Mouse (Mus musculus): ENCODE data around the gene Mok. TPM values are rescaled to one million over a fixed set of nuclear protein-coding genes. Genes with fewer than 3 reads are reported as not detected.
A peak's percentile ranks its signal among the peaks of the same experiment; 100 is the strongest.
"Not testable (repeated sequence)": the region's sequence is repeated elsewhere in the genome, so short reads cannot be mapped to it uniquely, and the experiment has no call there.

Gene Mok
- total RNA-seq (2015; ENCODE audit: low replicate concordance) (not detected in 2 replicates), total RNA-seq (2017; ENCODE audit: low replicate concordance) (0.14 TPM in 1 of 2 replicates, not detected in the other)

DNA sequence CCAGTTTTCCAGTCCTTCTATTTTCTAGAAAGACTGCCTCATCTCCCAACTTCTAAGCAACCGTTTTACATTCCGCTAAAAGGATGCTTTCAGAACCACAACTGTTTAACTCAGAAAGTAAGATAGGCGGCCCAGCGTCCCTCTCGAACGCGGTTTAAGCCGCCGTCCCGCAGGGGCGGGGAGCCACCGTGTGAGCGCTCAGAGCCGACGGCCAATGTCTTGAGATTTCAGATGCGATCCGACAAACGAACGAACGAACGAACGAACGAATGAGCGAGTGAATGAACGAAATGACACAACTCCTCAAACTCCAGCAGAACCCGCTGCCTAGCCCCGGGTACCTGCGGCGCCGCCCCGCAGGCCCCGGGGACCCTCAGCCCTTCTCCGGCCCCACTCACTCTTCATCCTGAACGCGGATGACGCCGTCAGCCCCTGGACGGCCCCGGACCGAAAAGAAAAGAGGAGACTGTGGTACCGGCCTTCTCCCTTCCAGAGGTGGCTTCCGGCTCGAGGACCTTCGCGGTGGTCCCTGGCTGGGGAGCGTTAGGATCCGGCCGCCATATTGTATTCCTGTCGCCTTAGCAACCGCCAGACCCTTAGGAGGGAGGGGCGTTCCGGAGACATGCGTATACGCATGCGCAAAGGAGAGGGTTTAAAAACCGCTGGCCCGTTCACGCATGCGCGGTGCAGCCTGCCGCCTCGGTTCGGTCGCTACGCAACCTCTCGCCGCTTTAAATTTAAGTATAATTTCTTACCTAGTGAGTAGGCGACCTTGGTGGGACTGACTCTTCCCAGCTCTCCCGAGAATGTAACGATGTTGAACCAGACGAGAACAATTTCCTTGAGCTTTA, at the start of gene Mok:
Gene Mok (minus strand): TSS at position 592 of the 851 bp plus-strand sequence.
- ATAC-seq (replicated peaks; ENCODE audit: low FRiP score, poor library complexity, severe bottlenecking): peak; percentile 57

- ATAC-seq (replicated peaks; ENCODE audit: low FRiP score, poor library complexity, severe bottlenecking): peak; percentile 91
Observed at GRCm38 (mm10) chr12:110889036-110890020, 48.6 kb upstream of the Mok start, which contains the start of the genes Cinp and Tecpr2. TSS of gene Cinp (minus strand) at chr12:110889145. TSS of gene Tecpr2 (plus strand) at chr12:110889264.

GRCm38 (mm10) chr12:110888606-110889005, 47.9 kb upstream of the Mok start:
- ATAC-seq (replicated peaks; ENCODE audit: low FRiP score, poor library complexity, severe bottlenecking): peak; percentile 32

DNA sequence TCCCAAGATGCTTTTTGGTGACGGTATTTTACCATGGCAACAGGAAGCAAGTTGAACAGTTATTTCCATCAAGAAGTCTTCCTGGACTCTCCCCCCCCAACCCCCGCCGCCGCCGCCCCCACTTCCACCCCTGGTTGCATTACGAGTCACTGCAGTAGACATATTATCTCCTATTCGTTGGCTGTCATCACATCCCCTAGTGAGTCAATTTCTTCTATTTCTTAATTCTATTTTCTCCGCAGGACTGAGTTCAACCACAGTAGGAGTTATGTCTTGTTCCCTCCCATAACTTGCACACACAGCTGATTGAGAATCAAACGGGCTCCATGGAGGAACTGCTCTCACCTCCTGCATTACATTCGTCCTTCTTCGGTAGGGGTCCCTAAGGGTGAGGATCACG, 47.4 kb upstream of the Mok start:
- ATAC-seq (replicated peaks; ENCODE audit: low FRiP score, poor library complexity, severe bottlenecking): no peak

DNA sequence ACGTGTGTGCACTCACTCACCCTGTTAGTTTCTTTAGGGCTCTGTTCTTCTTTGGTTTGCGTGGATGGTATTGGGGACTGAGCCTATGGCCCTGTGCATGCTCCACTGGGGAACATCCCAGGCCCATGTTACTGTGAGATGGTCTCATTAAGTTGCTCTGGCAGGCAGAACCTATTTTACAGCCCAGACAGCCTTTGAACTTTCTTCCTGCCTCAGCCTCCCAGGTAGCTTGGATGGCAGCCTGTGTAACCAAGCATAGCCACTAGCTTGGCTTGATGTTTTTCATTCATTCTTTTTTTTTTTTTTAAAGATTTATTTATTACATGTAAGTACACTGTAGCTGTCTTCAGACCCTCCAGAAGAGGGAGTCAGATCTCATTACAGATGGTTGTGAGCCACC, 44.5 kb upstream of the Mok start:
- no peak for ATAC-seq (replicated peaks; ENCODE audit: low FRiP score, poor library complexity, severe bottlenecking)

DNA sequence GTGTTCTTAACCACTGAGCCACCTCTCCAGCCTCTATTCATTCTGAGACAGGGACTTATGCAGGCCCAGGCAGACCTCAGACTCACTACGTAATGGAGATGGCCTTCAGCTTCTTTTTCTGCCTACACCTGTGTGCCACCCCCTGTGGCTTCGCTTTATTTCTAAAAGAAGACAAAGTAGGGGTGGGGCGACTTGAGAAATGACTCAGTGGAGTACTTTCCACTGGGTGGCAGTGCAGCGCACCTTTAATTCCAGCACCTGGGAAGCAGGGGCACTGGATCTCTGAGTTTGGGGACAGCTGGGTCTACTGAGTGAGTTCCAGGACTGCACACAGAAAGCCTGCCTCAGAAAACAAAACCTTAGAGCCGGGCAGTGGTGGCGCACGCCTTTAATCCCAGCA, 41.6 kb upstream of the Mok start:
- no peak for ATAC-seq (replicated peaks; ENCODE audit: low FRiP score, poor library complexity, severe bottlenecking)

DNA sequence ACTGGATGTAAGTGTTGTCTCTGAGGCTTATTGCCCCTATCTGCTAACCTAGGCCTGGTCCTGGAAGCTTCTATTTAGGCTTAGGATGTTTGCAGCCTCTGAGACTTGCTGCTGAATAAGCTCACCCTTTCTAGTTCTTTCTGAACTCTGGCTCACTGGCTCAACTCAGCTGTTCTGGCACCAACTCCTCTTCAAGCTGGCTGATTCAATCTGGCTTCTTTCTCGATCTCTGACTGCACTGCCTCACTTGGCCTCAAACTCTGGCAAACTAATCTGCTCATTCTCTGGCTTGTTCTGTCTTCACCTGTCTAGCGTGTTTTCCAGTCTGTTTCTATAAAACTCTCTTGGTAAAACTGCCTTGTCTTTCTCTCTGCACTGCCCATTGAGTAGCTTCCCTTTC, 34.6 kb upstream of the Mok start:
- no peak for ATAC-seq (replicated peaks; ENCODE audit: low FRiP score, poor library complexity, severe bottlenecking)

GRCm38 (mm10) chr12:110871247-110871646, 30.5 kb upstream of the Mok start:
- no peak for ATAC-seq (replicated peaks; ENCODE audit: low FRiP score, poor library complexity, severe bottlenecking)

- ATAC-seq (replicated peaks; ENCODE audit: low FRiP score, poor library complexity, severe bottlenecking): peak; percentile 83
Observed at GRCm38 (mm10) chr12:110870107-110870506, 29.4 kb upstream of the Mok start.

GRCm38 (mm10) chr12:110865989-110866388, 25.2 kb upstream of the Mok start:
- no peak for ATAC-seq (replicated peaks; ENCODE audit: low FRiP score, poor library complexity, severe bottlenecking)

- ATAC-seq (replicated peaks; ENCODE audit: low FRiP score, poor library complexity, severe bottlenecking): no peak
Observed at GRCm38 (mm10) chr12:110865571-110865970, 24.8 kb upstream of the Mok start.

DNA sequence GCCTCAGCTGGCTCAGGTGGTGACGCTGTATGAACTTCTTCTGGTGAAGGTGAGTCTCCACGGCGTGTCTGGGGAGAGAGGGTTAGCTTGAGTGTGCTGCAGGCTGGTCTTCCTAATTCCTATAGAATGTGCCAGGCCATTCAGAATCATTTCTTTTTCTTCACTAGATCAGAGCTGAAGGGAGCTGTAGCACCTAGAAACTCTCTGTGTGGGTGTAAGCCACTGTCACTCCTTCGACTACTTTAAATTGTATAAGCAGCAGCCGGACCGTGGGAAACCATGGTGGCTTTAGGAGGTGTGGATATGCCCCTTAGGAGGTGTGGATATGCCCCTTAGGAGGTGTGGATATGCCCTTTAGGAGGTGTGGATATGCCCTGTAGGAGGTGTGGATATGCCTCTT, 23.3 kb upstream of the Mok start:
- 0 out of 2 replicates have a peak, but pooled peaks have one; percentile 17 for ATAC-seq (replicated peaks; ENCODE audit: low FRiP score, poor library complexity, severe bottlenecking)

DNA sequence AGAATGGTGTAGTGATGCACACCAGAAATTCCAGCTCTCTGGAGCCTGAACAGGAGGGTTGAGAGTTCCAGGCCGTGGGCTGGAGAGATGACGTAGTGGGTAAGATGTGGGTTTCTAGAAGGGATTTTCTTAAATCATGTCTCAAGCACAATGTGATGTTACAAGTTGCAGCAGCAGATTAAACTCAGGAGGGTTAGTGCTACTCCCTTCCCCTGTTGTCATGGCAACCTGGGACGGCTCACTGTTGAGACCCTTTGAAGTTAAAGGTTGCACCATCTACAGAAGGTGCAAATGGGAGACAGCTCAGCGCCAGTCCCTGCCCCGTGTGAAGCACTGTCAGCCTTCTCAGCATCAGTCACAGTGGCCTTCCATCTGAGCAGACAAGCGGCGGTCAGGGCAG, 20.5 kb upstream of the Mok start:
- no peak for ATAC-seq (replicated peaks; ENCODE audit: low FRiP score, poor library complexity, severe bottlenecking)

GRCm38 (mm10) chr12:110860293-110860692, 19.6 kb upstream of the Mok start:
- no peak for ATAC-seq (replicated peaks; ENCODE audit: low FRiP score, poor library complexity, severe bottlenecking)

DNA sequence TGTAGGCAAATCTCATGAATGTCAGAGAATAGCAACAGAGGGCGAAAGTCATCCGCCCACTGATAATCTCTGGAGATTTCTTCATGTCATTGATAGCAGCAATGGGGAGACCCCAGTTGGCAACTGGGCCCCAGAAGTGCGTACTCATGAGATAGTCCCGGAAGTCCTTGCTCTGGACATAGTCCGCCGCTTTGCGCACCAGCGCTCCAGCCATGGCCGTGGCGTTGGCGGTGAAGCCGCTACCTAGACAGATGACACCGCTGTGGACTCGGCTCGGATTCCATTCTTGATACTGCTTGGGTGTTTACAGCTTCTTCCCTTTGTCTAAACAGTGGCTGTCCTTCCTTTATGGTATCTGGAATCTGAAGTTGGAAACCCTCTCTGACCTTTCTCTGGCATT, 17.9 kb upstream of the Mok start:
- ATAC-seq (replicated peaks; ENCODE audit: low FRiP score, poor library complexity, severe bottlenecking): not testable (repeated sequence)

GRCm38 (mm10) chr12:110857196-110857595, 16.5 kb upstream of the Mok start:
- no peak for ATAC-seq (replicated peaks; ENCODE audit: low FRiP score, poor library complexity, severe bottlenecking)

- no peak for ATAC-seq (replicated peaks; ENCODE audit: low FRiP score, poor library complexity, severe bottlenecking)
Observed at GRCm38 (mm10) chr12:110854786-110855737, 14.3 kb upstream of the Mok start.

GRCm38 (mm10) chr12:110851923-110852322, 11.2 kb upstream of the Mok start:
- no peak for ATAC-seq (replicated peaks; ENCODE audit: low FRiP score, poor library complexity, severe bottlenecking)

- 0 out of 2 replicates have a peak, but pooled peaks have one; percentile 28 for ATAC-seq (replicated peaks; ENCODE audit: low FRiP score, poor library complexity, severe bottlenecking)
Observed at GRCm38 (mm10) chr12:110851414-110851813, 10.7 kb upstream of the Mok start.
